Mouse (Mus musculus) embryonic facial prominence, embryonic 13.5 days (tissue): ENCODE measurements at regions not wholly inside any gene's neighbourhood (a gene's known extent, or its start where the extent isn't known, plus 50 kb on each side); places are given as distances from the start of the nearest gene placed in this dataset.

Experiments used
- ATAC-seq: fragments of 200-750 bp; cut with Nextera tagmentation; 2 replicates; pipeline ENCODE4 v1.8.0; 2017; ENCODE audit warnings: low read depth; ENCODE audit not compliant: insufficient number of reproducible peaks, insufficient read depth, low FRiP score, low TSS enrichment
- H3K27ac ChIP-seq: fragments of 300-500 bp; sonication (generic); 2 replicates; pipeline ENCODE4 v1.5.1; 2015; ENCODE audit warnings: moderate library complexity, mild to moderate bottlenecking, inconsistent platforms
- H3K27me3 ChIP-seq: fragments of 300-500 bp; sonication (generic); 2 replicates; pipeline ENCODE4 v1.6.1; 2015; ENCODE audit warnings: mild to moderate bottlenecking, inconsistent platforms
- H3K36me3 ChIP-seq: fragments of 300-500 bp; sonication (generic); 2 replicates; pipeline ENCODE4 v1.6.1; 2015; ENCODE audit warnings: mild to moderate bottlenecking, inconsistent platforms
- H3K4me1 ChIP-seq: fragments of 300-500 bp; sonication (generic); 2 replicates; pipeline ENCODE4 v1.6.1; 2015; ENCODE audit warnings: inconsistent platforms
- H3K4me2 ChIP-seq: fragments of 300-500 bp; sonication (generic); 2 replicates; pipeline ENCODE4 v1.6.1; 2015; ENCODE audit warnings: moderate library complexity, mild to moderate bottlenecking, inconsistent platforms
- H3K4me3 ChIP-seq: fragments of 300-500 bp; sonication (generic); 2 replicates; pipeline ENCODE4 v1.5.1; 2015; ENCODE audit warnings: mild to moderate bottlenecking, inconsistent platforms
- H3K9ac ChIP-seq: fragments of 300-500 bp; sonication (generic); 2 replicates; pipeline ENCODE4 v1.6.1; 2015; ENCODE audit warnings: mild to moderate bottlenecking, inconsistent platforms
- H3K9me3 ChIP-seq: fragments of 300-500 bp; sonication (generic); 2 replicates; pipeline ENCODE4 v1.6.1; 2016; ENCODE audit warnings: inconsistent platforms
- WGBS: fragments of 180-500 bp; shearing (Covaris S2); methylation state at CpG from one replicate; pipeline ENCODE4 v1.1.7; 2015; ENCODE audit warnings: mixed read lengths; 5-methylcytosine and 5-hydroxymethylcytosine counted together

DNA sequence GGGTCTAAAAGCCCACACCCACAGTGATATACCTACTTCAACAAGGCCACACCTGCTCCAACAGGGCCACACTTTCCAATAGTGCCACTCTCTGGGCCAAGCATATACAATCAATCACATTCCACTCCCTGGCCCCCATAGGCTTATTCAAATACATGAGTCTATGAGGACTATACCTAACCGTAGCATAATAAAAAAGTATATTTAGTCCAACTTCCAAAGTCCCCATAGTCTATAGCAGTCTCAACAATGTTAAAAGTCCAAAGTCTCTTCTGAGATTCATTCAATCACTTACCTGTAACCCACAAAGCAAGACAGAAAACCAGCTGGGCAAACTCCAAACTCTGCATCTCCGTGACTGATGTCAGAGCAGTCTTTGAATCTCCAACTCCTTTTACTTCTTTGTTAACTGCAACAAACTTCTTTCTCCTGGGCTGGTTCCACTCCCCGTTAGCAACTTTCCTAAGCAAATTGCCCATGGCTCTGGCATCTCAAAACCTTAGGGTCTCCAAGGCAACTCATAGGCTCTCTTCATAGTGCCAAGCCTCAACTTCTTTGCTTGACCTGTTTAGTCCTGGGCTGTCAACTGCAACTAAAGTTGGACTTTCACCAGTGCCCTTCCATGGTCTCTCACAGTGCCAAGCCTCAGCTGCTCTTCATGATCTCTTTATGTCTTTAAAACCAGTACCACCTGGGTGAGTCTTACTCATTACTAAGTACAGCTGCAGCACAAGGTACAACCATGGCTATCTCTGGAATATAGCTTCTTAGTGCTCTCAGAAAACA is 168.6 kb upstream of the Bmp2 start:
- ATAC-seq: no peak
- H3K27ac ChIP-seq: no peak overlapping the region
- H3K9me3 ChIP-seq: no peaks in the 10 kb centered on the region
- H3K9ac ChIP-seq: no peak overlapping the region
- no peak overlapping the region for H3K4me3 ChIP-seq
- H3K4me1 ChIP-seq: no peaks in the 10 kb centered on the region
- no peak overlapping the region for H3K4me2 ChIP-seq
- no peaks in the 10 kb centered on the region for H3K27me3 ChIP-seq
- WGBS: 89% methylated on average over 3 of the region's 3 CpGs
- no peaks in the 10 kb centered on the region for H3K36me3 ChIP-seq

DNA sequence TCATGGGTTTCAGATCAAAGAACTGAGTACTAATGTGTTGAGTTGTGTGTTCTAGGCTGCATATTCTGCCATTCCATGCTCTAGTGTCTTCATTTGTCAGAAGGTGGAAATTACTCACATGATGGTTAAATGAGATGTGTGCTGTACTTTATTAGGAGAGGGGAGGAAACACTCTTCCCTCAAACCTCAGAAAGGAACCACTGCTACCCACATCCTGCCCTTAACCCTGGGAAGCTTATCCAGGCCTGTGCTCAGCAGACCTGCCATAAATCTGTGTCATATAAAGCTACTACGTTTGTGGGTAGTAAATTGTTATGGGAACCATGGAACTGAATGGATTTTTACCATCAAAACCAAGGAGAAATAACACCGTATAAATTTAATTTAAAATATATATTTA is 166.7 kb upstream of the Bmp2 start:
- H3K4me1 ChIP-seq: no peaks in the 10 kb centered on the region
- H3K36me3 ChIP-seq: no peaks in the 10 kb centered on the region
- no peak overlapping the region for H3K4me3 ChIP-seq
- H3K9ac ChIP-seq: no peak overlapping the region
- no peak for ATAC-seq
- no peaks in the 10 kb centered on the region for H3K27me3 ChIP-seq
- no peaks in the 10 kb centered on the region for H3K9me3 ChIP-seq
- no peak overlapping the region for H3K27ac ChIP-seq
- 77% methylated on average over 2 of the region's 2 CpGs for WGBS
- H3K4me2 ChIP-seq: no peak overlapping the region

DNA sequence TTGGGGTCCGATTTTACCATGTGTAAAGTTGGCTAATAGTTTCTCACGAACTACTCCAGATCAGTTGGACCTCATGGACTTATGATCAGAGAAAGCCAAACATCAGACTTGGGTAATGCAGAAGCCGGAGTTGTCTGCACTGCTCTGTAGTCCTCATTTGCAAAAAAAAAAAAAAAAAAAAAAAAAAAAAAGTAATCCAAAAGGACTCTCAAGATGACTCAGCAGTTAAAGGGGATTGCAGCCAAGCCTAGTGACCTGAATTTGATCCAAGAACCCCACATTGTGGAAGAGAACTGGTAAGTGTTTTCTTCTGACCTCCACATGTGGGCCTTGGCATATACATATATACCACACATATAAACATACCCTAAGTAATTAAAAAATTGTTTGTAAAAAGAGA is 164.6 kb upstream of the Bmp2 start:
- Histone ChIP-seq H3K4me2 (no peak overlapping the region), H3K4me3 (no peak overlapping the region), H3K27ac (no peak overlapping the region), H3K9ac (no peak overlapping the region), H3K9me3 (no peaks in the 10 kb centered on the region), H3K36me3 (no peaks in the 10 kb centered on the region), H3K4me1 (peaks cover 5% of the 10 kb centered on the region), H3K27me3 (no peaks in the 10 kb centered on the region)
- 87% methylated on average over 3 of the region's 3 CpGs for WGBS
- no peak for ATAC-seq

DNA sequence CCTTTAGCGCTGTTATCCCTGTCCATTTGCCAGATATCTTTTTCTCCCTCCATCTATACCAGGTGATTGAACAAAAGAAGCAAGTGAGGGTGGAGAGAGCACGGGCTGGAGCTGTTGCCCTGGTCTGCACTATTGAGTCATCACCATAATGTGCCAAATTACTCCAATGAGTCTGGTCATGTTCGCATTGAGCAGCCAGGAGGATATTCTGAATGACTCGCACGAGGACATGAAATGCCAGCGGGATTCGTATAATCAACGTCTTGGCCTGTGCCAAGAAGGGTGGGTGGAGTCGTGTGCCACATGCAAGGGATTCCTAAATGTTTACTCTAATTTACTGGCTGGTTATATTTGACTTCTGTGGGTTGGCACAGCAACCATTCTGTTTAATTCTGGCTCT is 159.7 kb upstream of the Bmp2 start:
- H3K4me3 ChIP-seq: no peak overlapping the region
- ATAC-seq: no peak
- H3K9ac ChIP-seq: no peak overlapping the region
- H3K36me3 ChIP-seq: no peaks in the 10 kb centered on the region
- 68% methylated on average over 9 of the region's 9 CpGs for WGBS
- H3K4me1 ChIP-seq: peaks cover 5% of the 10 kb centered on the region
- no peaks in the 10 kb centered on the region for H3K9me3 ChIP-seq
- H3K27me3 ChIP-seq: no peaks in the 10 kb centered on the region
- H3K27ac ChIP-seq: no peak overlapping the region
- H3K4me2 ChIP-seq: no peak overlapping the region

- H3K4me3 ChIP-seq: no peak overlapping the region
- H3K27ac ChIP-seq: no peak overlapping the region
- no peak overlapping the region for H3K9ac ChIP-seq
- H3K9me3 ChIP-seq: no peaks in the 10 kb centered on the region
- H3K36me3 ChIP-seq: no peaks in the 10 kb centered on the region
- H3K27me3 ChIP-seq: no peaks in the 10 kb centered on the region
- H3K4me2 ChIP-seq: no peak overlapping the region
- no peak for ATAC-seq
- no peaks in the 10 kb centered on the region for H3K4me1 ChIP-seq
- 14% methylated on average over 2 of the region's 2 CpGs for WGBS
These were observed 154.4 kb upstream of the Bmp2 start for GRCm38 (mm10) chr2:133397566-133397965.

DNA sequence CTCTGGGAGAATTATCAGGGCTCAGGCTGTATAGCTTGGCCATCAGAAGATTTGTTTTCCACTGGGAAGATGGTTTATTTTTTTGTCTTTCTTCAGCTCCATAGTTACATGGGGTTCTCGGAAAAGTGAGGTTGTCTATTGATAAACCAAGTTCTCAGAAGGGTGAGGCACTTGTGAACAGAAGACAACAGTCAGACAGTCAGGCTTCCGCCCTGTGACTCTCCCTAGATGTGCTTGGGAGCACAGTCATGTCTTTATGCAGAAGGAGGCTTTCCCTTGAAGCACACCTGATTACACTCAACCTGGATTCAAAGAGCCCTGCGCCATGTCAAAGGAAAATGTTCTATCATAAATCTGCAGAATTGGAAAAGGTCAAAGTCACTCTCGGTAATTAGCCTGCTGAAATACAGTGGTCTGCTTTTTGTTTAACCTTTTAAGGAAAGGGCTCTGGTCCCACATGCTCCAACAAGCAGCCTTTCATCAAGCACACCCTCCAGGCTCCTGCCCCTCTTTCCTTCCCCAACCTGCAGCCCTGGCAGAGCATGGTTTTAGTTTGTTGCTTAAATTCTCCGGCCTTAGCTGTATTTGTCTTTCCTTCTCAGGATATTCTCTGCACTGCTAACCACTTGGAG is 152.8 kb upstream of the Bmp2 start:
- H3K36me3 ChIP-seq: no peaks in the 10 kb centered on the region
- H3K27ac ChIP-seq: no peak overlapping the region

DNA sequence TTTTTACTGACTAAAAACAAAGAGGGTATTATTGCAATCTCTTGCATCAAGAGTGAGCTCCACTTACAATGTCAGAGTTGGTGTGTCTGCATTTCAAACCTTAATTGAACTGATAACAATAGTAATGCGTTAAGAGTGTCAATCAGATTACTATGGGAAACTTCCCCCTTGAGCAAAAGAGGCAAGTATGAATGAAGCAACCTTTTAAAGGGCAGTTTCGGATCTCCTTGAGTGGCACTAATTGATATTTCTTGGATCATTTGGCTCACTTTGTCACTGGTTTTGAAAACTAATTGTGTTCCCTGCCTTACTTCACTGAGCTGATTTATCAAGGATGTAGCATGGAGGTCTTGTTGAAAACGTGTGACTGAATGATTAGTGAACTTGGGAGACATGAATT is 151.0 kb upstream of the Bmp2 start:
- Histone ChIP-seq H3K4me3 (no peak overlapping the region), H3K9me3 (no peaks in the 10 kb centered on the region), H3K27ac (no peak overlapping the region), H3K27me3 (no peaks in the 10 kb centered on the region), H3K4me2 (no peak overlapping the region), H3K4me1 (no peaks in the 10 kb centered on the region), H3K36me3 (no peaks in the 10 kb centered on the region), H3K9ac (no peak overlapping the region)
- ATAC-seq: no peak
- WGBS: 35% methylated on average over 3 of the region's 3 CpGs

More for the DNA sequence above, 152.8 kb upstream of the Bmp2 start:
- Histone ChIP-seq H3K4me3 (no peak overlapping the region), H3K27me3 (no peaks in the 10 kb centered on the region), H3K9me3 (no peaks in the 10 kb centered on the region), H3K4me2 (no peak overlapping the region), H3K4me1 (no peaks in the 10 kb centered on the region), H3K9ac (no peak overlapping the region)
- ATAC-seq: no peak
- 42% methylated on average over 5 of the region's 5 CpGs for WGBS

DNA sequence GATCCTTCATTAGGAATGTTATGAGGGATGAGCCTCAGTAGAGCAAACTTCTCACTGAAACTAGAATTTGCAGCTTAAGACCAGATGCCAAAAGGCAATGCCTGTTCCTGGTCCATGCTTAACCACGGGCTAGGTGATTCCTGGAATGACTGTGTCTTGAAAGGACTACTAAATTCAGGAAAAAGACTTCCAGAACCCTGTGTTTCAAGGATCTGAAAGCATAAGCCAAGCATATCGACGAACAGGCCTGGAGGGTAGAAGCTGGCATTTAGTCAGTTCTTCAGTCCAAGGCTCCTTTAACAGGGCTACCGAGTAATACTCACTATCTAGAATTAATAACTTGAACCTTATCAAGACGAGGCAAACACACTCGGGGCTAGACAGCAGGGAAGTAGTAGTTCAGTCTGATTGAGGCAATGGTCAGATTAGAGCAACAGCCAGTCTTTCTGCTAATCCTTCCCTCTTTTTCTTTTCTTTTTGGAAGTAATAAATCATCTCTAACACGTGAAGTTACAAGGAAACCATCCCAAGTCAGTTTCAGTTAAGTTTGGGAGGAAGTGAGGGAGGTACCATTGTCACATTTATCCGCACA is 134.9 kb upstream of the Bmp2 start:
- 80% methylated on average over 8 of the region's 8 CpGs for WGBS
- no peaks in the 10 kb centered on the region for H3K4me1 ChIP-seq
- H3K4me3 ChIP-seq: no peak overlapping the region
- H3K36me3 ChIP-seq: no peaks in the 10 kb centered on the region
- H3K27ac ChIP-seq: no peak overlapping the region
- H3K4me2 ChIP-seq: no peak overlapping the region
- H3K9me3 ChIP-seq: no peaks in the 10 kb centered on the region
- ATAC-seq: no peak
- H3K27me3 ChIP-seq: no peaks in the 10 kb centered on the region
- no peak overlapping the region for H3K9ac ChIP-seq

GRCm38 (mm10) chr2:133419686-133420303 is 132.2 kb upstream of the Bmp2 start:
- 89% methylated on average over 6 of the region's 6 CpGs for WGBS

GRCm38 (mm10) chr2:133425538-133425937 is 126.4 kb upstream of the Bmp2 start:
- H3K4me3 ChIP-seq: no peak overlapping the region
- no peak overlapping the region for H3K27ac ChIP-seq
- H3K4me1 ChIP-seq: no peaks in the 10 kb centered on the region
- no peak for ATAC-seq
- H3K27me3 ChIP-seq: no peaks in the 10 kb centered on the region
- H3K9me3 ChIP-seq: no peaks in the 10 kb centered on the region
- no peaks in the 10 kb centered on the region for H3K36me3 ChIP-seq
- H3K4me2 ChIP-seq: no peak overlapping the region
- H3K9ac ChIP-seq: no peak overlapping the region
- 84% methylated on average over 5 of the region's 5 CpGs for WGBS

More at GRCm38 (mm10) chr2:133419686-133420303, 132.2 kb upstream of the Bmp2 start:
- Histone ChIP-seq H3K4me2 (no peak overlapping the region), H3K4me3 (no peak overlapping the region), H3K36me3 (no peaks in the 10 kb centered on the region), H3K27me3 (no peaks in the 10 kb centered on the region), H3K4me1 (no peaks in the 10 kb centered on the region), H3K9me3 (no peaks in the 10 kb centered on the region), H3K27ac (no peak overlapping the region), H3K9ac (no peak overlapping the region)
- ATAC-seq: no peak

- H3K27ac ChIP-seq: no peak overlapping the region
- no peak overlapping the region for H3K9ac ChIP-seq
- H3K4me2 ChIP-seq: no peak overlapping the region
- no peaks in the 10 kb centered on the region for H3K4me1 ChIP-seq
- WGBS: 55% methylated on average over 1 of the region's 1 CpGs
- H3K27me3 ChIP-seq: no peaks in the 10 kb centered on the region
- no peaks in the 10 kb centered on the region for H3K36me3 ChIP-seq
- no peak for ATAC-seq
- no peaks in the 10 kb centered on the region for H3K9me3 ChIP-seq
- no peak overlapping the region for H3K4me3 ChIP-seq
These were observed 124.9 kb upstream of the Bmp2 start for GRCm38 (mm10) chr2:133427039-133427438.
